Mouse (Mus musculus) bone marrow, adult 2 months (tissue): ENCODE data around the gene Usp45. TPM values are rescaled to one million over a fixed set of nuclear protein-coding genes. Genes with fewer than 3 reads are reported as not detected.

Experiments used
- H3K27ac ChIP-seq: fragments of 200-500 bp; 2 replicates; pipeline ENCODE4 v1.5.1; 2012; ENCODE audit warnings: low read depth, mild to moderate bottlenecking, control low read depth, inconsistent platforms, low read length; ENCODE audit not compliant: control insufficient read depth, poor library complexity, insufficient read depth
- H3K4me1 ChIP-seq: fragments of 200-500 bp; 2 replicates; pipeline ENCODE4 v1.6.1; 2011; ENCODE audit warnings: low read length; ENCODE audit not compliant: control insufficient read depth, insufficient read depth
- H3K4me3 ChIP-seq: fragments of 200-500 bp; replicated peaks from 2 replicates; pipeline ENCODE3; 2011; ENCODE audit warnings: mild to moderate bottlenecking, low read depth, low read length, control low read depth; ENCODE audit not compliant: control insufficient read depth
- CTCF ChIP-seq: fragments of 200-500 bp; IDR thresholded peaks from 2 replicates; pipeline ENCODE4 v1.5.1; 2011; ENCODE audit warnings: low read length, control low read depth; ENCODE audit not compliant: control insufficient read depth, insufficient read depth
- POLR2A ChIP-seq: fragments of 200-500 bp; IDR thresholded peaks from 2 replicates; pipeline ENCODE4 v1.6.1; 2011; ENCODE audit warnings: low read depth, mild to moderate bottlenecking, control low read depth, low read length, borderline replicate concordance; ENCODE audit not compliant: control insufficient read depth
- WGBS: fragments of 180-500 bp; shearing (Covaris S2); methylation state at CpG from one replicate; pipeline ENCODE4 v1.1.7; 2018; 5-methylcytosine and 5-hydroxymethylcytosine counted together
- polyA plus RNA-seq: library from polyadenylated mRNA; stranded (reverse); fragments of >200 nt; gene quantifications from 2 replicates; pipeline ENCODE4 v1.2.4, GENCODE M21; 2011; ENCODE audit warnings: low replicate concordance; ENCODE audit not compliant: missing spikeins, insufficient read depth, insufficient read length

The Usp45 gene
- polyA plus RNA-seq, 1 experiment, result 13.2 TPM

DNA sequence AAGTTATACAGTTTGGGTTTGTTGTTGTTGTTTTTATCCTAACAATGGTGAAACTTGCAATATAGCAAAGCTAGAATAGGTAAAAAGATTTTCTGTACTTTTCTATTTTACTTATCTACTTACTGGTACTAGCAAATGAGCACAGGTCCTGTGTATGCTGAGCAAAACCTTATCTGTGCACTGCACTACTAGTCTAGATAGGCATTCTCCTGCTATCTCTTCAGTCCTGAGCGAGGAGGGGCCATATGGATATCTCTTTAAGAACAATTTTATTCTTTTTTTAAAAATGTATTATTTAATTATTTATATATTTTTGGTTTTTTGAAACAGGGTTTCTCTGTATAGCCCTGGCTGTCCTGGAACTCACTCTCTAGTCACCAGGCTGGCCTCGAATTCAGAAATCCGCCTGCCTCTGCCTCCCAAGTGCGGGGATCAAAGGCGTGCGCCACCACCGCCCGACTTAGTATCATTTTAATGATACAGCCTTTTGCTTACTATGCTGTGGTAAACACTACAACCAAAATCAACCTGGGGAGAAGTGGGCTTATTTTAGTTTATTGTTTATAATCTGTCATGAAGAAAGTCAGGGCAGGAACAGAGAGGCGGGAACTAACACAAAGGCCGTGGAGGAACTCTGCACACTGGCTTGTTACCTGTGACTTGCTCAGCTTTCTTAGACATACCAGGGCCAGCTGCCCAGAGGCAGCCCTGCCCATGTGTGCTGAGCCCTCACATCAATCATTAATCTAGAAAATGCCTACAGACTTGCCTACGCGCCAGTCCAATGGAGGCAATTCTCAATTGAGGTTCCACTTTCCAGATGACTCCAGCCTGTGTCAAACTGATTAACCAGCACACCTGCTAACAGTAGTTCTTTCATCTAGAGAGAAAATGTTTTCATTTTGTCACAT lies 14.1 kb downstream of the Usp45 start:
- Histone ChIP-seq H3K4me1 (no peaks in the 10 kb centered on the region; the same call in 1 of the 2 replicates), H3K4me3 (no peak overlapping the region), H3K27ac (peak overlapping the region; percentile 72)
- WGBS, result 68% methylated on average over 12 of the region's 12 CpGs
- no peak for TF ChIP-seq CTCF
- no peak for TF ChIP-seq POLR2A

DNA sequence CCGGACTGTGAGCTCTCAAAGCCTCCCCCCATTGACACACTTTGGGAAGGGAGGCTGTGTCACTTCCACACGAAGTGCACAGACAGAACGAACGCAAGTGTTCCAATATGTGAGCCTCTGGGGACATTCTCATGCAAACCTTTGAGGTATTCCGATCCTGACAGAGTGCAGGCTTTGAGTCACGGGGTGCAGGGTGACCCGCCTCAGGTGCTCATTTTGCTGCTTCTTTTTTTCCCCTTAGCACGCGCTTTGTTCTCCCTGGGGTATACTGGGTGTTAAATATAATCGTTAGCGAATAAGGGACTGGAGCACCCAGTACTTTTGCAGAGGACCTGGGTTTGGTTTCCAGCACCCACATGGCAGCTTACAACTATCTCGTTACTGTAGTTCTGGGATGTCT lies 19.3 kb downstream of the Usp45 start:
- H3K4me3 ChIP-seq, result no peak overlapping the region
- no peaks in the 10 kb centered on the region for H3K4me1 ChIP-seq
- TF ChIP-seq POLR2A (no peak), CTCF (no peak)
- no peak overlapping the region for H3K27ac ChIP-seq
- WGBS, result 92% methylated on average over 12 of the region's 12 CpGs

DNA sequence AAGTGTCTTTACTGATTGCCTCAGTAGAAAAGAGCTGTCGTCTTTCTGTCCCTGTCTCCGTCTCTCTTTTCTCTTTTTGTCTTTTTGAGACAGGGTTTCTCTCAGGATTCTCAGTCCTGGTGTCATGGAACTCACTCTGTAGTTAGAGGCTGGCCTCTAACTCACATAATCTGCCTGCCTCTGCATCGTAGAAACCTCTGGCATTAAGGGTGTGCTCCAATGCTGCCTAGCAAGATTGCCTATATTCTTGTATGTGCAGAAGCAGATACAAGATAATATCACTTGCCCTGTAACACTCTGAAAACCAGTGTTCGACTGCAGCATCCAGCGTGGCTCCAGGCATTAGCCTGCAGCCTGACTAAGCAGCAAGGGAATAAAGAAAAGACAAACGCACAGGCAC lies 21.9 kb downstream of the Usp45 start:
- H3K4me1 ChIP-seq, result no peaks in the 10 kb centered on the region
- WGBS, result 80% methylated on average over 6 of the region's 6 CpGs

DNA sequence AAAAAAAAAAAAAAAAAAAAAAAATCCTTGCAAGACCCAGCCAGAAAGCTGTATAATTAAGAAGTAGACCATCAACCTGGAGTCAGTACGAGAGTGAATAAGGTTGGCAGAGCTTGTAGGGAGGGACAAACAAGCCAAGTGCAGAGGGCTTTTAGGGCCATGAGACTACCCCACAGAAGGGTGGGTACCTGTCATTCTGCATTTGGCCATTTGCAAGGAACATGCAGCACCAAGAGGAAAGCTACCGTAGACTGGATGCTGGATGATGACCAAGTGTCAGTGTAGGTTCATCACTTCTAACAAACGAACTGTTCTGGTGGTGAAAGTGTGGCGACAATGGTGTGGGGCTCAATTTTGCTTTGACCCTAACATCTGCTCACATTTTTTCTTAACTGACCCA lies 22.9 kb downstream of the Usp45 start:
- TF ChIP-seq POLR2A (no peak), CTCF (no peak)
- no peak overlapping the region for H3K4me3 ChIP-seq
- 97% methylated on average over 4 of the region's 4 CpGs for WGBS
- H3K27ac ChIP-seq, result no peak overlapping the region
- no peaks in the 10 kb centered on the region for H3K4me1 ChIP-seq

More for the DNA sequence above, 21.9 kb downstream of the Usp45 start:
- TF ChIP-seq POLR2A (no peak), CTCF (no peak)
- Histone ChIP-seq H3K4me3 (no peak overlapping the region), H3K27ac (no peak overlapping the region)

DNA sequence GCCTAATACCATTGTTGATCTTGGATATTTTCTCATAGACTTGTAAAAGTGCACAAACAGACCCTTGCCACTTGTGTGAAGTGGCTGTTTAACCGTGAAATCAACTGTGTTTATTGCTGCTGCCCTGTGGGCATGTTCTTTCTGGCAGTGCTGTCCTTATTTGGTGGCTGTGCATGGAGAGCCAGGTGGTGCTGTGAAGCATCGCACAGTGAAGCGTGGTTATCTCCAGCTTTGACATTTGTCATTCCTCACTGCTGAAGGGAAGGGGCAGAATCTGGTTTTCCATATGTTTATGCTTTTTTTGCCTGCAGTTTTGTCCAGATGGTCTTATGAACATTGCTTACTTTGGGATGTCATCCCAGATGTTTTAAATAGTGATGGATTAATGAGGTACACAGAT lies 26.7 kb downstream of the Usp45 start:
- WGBS, result 83% methylated on average over 3 of the region's 3 CpGs
- TF ChIP-seq POLR2A (no peak), CTCF (no peak)
- Histone ChIP-seq H3K27ac (no peak overlapping the region), H3K4me1 (no peaks in the 10 kb centered on the region), H3K4me3 (no peak overlapping the region)

DNA sequence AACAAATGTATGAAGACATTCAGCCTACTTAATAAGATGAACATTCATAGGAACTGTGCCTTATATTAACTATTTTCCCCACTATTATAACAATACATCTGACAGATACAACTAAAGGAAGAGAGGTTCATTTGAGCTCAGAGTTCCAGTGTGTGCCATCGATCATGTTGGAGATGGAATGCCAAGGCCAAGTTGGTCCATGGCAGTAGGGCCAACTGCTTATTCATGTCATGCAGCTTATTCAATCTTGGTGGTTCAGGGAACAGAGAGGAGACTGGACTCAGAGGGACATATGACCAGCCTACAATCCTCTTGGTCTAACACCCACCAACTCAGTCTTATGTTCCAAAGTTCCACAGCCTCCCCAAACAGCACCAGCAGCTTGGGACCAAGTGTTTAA lies 34.1 kb downstream of the Usp45 start:
- no peak overlapping the region for H3K4me3 ChIP-seq
- no peak overlapping the region for H3K27ac ChIP-seq
- WGBS, result 84% methylated on average over 1 of the region's 1 CpGs
- TF ChIP-seq POLR2A, result no peak
- no peak for TF ChIP-seq CTCF
- no peaks in the 10 kb centered on the region for H3K4me1 ChIP-seq

DNA sequence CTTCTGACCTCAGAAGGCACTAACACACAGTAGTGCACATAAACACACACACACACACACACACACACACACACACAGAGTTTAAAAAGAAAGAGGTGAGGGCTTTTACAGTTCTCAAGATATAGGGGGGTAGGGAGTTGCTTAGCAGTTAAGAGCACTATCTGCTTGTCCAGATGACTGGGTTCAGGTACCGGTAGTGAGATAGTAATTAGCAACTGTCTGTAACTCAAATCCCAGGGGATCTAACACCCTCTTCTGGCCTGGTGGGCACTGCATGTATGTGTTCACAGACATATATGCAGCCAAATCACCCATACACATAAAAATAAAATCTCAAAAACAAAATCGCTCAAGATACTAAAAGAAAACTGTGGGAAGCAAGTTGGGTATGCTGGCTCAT lies 34.7 kb downstream of the Usp45 start:
- WGBS, result 85% methylated on average over 2 of the region's 2 CpGs
- no peak overlapping the region for H3K27ac ChIP-seq
- H3K4me3 ChIP-seq, result no peak overlapping the region
- no peaks in the 10 kb centered on the region for H3K4me1 ChIP-seq
- TF ChIP-seq POLR2A, result no peak
- TF ChIP-seq CTCF, result no peak

DNA sequence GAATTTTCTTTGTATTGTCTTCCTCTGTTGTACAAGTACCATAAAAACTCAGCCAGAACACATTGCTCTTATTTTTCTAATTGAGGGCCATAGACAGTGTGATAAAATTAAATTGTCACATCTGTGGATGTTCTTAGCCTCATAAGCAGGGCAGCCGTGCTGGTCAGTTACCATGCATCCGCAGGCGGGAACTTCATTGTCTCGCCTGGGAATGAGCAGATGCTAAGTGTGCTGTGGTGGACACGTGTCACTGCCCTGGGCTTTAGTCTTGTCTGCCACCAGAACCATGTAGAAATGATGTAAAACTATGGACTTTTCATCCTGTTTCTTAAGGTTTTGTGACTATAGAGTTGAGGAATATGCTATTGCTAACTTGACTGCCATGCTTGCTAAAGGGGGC lies 40.2 kb downstream of the Usp45 start:
- WGBS, result 91% methylated on average over 5 of the region's 5 CpGs
- no peak for TF ChIP-seq CTCF
- no peak for TF ChIP-seq POLR2A
- no peak overlapping the region for H3K4me3 ChIP-seq

More for the DNA sequence above, 40.2 kb downstream of the Usp45 start:
- Histone ChIP-seq H3K27ac (no peak overlapping the region), H3K4me1 (no peaks in the 10 kb centered on the region)
